Mouse (Mus musculus): ENCODE results near the gene Derl3.
"Not testable (repeated sequence)": the region's sequence is repeated elsewhere in the genome, so short reads cannot be mapped to it uniquely, and the experiment has no call there.

The Derl3 gene

DNA sequence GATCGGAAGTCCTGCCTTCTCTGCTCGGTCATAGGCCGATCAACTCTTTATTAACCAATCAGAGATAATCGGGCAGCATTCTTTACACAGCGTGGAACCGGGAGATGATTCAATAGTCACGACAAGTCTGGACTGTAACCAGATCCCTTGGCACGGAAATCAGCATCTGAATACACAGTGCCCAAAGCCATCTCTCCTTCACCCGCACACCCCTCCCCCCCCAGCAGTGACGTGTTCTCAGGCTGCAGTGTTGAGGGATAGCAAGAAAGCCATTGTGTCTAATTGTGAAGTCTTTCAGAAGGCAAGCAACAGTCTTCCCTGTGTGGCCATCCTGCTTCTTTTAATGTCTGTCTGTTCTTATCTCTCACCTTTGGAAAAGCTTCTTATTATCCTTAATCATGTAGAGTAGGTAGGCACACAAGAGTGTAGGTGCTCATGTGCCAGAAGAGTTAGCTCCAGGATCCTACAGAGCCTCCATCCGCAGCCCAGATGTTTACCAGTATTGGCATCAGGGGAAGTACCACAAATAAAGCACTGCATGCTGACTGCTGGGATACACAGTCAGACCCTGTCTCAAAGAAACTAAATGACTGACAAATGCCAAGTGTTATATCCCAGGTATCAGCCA is 20.2 kb upstream of the Derl3 start:
- peak; percentile 94 to 98 for DNase-seq

GRCm38 (mm10) chr10:75873543-75874170 is 19.6 kb upstream of the Derl3 start:
- peak; percentile 64 to 68 for DNase-seq

GRCm38 (mm10) chr10:75878836-75879235 is 14.4 kb upstream of the Derl3 start:
- DNase-seq: no peak

DNA sequence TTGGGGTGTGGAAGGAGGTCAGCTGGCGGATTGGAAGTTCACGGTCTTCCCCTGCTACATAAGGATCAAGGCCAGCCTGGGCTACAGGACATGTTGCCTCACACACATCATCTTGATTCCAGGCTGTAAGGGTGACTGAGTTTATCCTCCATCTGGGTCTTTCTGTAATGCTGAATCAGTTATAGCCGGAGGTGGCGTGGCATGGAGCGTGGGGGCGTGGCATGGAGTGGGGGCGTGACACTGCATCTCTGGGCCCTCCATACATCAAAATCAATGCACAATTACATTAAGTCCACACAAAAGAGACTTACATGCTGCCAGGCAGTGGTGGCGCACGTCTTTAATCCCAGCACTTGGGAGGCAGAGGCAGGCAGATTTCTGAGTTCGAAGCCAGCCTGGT is 12.9 kb upstream of the Derl3 start:
- no peak for DNase-seq

DNA sequence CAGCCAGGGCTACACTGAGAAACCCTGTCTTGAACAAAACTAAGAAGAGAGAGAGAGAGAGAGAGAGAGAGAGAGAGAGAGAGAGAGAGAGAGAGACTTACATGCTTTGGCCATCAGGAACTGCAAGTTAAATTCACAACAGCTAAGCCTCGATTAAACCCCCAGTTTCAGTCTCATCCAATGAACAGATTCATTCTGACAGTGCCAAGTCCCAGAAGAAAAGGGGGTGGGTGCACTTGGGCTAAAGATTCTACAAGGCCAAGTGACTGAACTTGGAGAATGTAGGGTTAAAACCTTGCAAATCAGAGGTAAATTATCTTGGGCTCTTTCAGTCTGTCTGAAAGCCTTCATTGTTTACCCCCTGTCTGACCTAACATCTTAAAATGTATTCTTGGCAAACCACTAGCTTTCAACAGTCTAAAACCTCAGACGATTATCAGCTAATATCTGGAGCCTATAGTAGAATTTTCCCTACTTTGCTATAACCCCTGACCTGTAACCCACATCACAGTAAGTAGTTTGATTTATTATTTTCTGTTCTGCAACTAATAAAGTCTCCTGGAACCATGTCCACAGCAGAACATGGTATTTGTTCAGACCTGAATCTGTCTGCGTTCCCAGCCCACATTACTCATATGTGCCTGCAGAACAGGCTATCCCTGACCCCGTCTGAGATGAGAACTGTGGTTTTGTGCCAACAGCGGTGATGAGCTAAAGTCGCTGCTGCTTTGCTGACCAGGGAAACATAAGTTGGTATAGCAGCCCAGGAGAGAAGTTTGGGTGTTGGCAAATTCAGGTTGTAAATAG is 12.2 kb upstream of the Derl3 start:
- DNase-seq: no peak

DNA sequence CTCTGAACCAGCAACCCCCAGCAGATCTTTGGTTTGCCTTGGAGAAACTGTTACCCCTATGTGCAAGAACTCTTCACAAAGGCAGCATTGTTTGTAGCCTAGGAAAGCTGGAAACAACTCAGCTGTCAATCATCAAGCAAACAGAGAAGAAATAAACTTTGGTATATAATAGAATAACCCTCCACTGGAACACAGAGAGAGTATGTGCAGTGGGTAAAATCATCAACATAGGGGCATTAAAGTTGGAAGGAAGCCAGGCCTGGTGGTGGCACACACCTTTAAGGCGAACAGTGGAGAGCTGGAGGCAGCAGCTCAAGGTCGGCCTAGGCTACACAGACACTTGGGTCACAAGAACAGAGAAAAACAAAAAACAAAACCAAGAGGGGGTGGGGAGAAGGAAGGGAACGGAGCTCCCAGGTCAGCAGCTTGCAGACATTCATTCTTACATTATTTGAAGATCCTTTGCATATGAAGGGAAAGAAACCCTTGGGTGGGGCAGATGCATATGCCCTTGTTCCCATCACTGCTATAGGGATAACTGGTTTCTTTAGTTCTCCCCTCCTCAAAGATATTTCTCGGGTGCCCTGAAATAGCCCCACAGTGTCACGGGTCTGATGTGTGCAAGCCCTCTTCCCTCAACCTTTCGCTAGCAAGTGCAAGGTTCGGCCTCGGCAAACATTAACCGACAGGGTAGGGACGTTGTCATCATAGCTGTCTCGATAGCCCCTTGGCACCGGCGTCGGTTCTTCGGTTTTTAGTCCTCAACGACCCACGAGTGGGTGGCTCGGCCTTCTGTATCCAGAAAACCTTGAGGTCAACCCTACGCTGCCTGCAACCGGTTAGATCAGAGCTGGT is 11.4 kb upstream of the Derl3 start:
- DNase-seq: no peak

DNA sequence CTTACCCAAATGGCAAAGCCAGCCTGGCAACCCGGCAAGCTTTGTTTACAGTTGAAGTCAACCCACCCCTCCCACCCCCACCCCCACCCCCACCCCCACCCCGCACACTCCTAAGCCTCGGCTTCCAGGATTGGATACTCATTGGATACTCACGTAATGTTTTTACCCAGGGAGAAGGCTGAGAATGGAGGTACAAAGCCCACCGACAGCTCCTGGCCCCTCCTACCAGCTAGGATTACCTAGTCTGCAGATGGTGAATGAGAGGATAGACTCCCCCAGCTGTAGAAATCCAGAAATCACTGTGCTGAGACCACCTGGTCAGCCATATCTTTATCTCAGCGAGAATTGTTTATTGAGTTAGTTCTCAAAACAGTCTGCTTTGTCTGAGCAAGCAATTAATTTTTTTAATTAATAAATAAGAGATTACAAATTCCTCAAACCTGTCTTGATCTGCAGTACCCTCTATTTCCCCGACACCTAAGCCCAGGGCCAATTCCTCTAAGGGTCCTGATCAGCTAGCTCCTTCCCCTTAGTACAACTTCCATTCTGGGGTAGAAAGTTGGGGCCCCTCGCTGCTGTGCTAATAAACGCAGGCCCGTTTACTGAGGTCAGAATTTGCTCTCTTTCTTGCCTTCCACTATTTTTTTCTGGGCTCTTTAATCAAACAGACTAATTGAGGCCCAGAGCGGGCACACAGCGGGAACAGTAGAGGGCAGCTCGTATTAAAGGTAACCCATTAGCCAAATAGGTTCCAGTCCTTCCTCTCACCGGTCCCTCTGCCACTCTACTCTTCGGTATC is 10.6 kb upstream of the Derl3 start:
- no peak for DNase-seq

GRCm38 (mm10) chr10:75883232-75883552 is 10.0 kb upstream of the Derl3 start:
- DNase-seq: peak; percentile 80 to 86

DNA sequence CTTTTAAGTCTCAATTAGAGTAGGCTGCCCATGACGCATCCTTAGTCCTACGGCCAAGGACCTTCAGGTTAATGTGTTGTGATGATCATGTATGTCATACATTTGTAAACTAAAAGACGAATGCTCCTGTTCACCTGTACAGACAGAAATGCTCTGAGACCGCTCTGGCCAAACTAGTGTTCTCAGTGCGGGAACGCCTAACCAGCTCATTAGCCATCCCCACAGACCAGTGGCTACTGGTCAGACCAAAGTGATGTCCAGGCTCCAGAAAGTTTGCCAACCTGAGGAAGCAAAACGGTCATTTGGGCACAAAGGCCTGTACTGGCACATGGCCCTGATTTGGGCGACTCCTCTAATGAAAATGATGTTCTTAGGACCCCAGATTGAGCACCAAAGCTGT is 8.5 kb upstream of the Derl3 start:
- DNase-seq: no peak

DNA sequence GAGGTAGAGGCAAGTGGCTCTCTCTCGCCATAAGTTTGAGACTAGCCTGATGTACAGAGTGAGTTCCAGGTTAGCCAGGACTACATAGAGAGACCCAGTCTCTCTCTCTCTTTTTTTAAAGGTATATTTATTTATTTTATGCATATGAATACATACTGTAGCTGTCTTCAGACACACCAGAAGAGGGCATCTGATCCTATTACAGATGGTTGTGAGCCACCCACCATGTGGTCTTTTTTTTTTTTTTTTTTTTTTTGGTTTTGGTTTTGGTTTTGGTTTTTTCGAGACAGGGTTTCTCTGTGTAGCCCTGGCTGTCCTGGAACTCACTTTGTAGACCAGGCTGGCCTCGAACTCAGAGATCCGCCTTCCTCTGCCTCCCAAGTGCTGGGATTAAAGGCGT is 5.7 kb upstream of the Derl3 start:
- not testable (repeated sequence) for DNase-seq

DNA sequence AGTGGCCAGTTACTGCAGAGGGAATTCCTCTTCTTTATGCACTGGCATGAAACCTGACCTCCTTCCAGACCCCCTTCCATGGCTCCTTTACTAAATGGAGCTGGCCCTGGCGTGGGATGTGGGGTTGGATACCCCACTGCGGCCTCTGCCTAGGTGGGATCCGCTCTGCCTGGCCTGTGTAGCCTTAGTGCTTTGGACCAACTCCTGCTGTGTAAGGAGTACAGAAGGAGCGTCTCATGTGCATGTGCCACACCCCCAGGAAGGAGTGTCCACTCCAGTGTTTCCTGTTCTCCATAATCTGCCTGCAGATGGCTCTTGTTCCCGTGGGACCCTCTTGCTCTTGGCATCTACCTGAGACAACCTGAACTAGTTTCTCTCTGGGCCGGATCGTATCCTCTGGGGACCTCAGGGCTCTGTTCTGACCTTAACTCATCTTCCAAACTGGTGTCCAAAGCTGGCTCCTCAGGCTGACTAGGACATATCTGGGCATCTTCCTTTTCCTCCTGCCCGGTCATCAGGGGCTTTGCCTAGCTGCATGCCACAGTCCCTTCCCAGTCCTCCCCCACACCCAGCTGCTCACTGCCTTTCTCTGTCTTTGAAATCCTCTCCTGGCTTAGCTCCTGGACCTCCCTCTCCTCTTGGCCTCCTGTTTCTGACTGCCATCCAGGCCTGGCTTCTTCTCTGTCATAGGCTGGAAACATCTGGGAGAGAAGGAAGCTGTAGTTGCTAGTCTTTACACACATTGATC is 3.6 kb upstream of the Derl3 start:
- no peak for DNase-seq

DNA sequence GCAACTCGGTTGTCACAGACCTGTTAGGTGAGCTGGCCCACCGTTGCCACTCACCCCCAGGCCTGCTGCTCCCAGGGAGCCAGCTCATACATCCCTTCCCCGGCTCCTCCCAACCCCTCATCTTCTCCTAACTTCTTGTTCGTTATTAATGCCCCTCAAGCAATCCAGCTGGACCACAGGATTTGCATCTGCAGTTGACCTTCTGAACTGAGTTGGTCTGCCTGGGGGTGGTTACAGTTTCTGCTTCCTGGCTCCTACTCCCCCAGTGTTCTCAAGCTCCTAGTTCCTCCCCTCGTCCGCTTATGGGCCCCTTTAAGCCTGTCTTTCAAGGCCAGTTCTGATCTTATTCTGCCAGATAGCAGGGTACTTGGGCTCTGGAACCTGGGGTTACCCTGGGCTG is 1.4 kb downstream of the Derl3 start:
- no peak for DNase-seq

GRCm38 (mm10) chr10:75895730-75896129 is 2.5 kb downstream of the Derl3 start:
- DNase-seq: no peak

DNA sequence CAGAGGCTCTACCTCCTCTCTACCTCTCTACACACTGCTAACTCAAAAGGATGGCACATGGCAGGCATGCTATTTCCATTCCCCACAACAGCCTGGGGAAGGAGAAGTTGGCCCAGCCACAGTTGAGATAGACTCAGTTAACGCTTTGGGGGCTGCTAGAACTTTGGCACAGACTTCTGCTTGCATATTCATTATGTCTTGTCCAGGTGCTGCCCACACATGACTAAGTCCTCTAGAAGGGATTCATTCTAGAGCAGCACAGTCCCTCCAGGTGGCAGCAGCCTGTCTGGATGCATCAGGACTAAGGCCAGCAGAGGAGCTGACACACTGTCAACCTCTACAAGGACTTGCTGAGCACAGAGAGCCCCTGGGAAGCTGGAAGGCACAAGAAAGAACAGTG is 3.0 kb downstream of the Derl3 start:
- no peak for DNase-seq

GRCm38 (mm10) chr10:75897373-75897772 is 4.2 kb downstream of the Derl3 start:
- peak; percentile 84 to 91 for DNase-seq

GRCm38 (mm10) chr10:75898039-75898564 is 4.9 kb downstream of the Derl3 start:
- DNase-seq: no peak

DNA sequence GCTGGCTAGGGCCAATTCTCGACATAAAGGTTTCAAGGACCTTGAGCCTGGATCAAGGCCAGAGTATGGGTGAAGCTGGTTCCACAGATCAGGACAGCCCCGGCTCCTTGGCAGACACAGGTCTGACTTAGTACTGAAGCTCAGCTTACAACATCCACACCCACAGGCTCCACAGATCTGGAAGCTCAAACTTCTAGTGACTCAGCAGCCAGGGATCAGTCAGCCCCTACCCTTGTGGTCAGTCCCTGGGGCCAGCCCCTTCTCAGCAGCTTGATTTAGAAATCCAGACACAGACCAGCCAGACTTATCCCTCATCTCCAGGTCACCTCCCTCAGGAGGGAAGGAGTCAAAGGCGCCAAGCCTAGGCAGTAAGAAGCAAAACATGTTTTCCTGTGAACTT is 5.6 kb downstream of the Derl3 start:
- no peak for DNase-seq

GRCm38 (mm10) chr10:75904391-75904790 is 11.2 kb downstream of the Derl3 start:
- no peak for DNase-seq

- DNase-seq: no peak
Observed at GRCm38 (mm10) chr10:75906882-75907281, 13.7 kb downstream of the Derl3 start.

- no peak for DNase-seq
Observed at GRCm38 (mm10) chr10:75910698-75911097, 17.5 kb downstream of the Derl3 start.

GRCm38 (mm10) chr10:75913013-75913589 is 19.9 kb downstream of the Derl3 start:
- no peak for DNase-seq
